Mouse (Mus musculus) heart, embryonic 11.5 days (tissue): Measurements from ENCODE around the gene Chchd6. TPM values are rescaled to one million over a fixed set of nuclear protein-coding genes. Genes with fewer than 3 reads are reported as not detected.

Experiments
- polyA plus RNA-seq: library from polyadenylated mRNA; unstranded; fragments of >200 nt; fragmentation: Nextera tagmentation; extraction: Ambion mirVana; gene quantifications from 2 replicates; pipeline ENCODE4 v1.2.1, GENCODE M21; 2014

The Chchd6 gene
- polyA plus RNA-seq, 1 experiment from 2014 or later = 45.5 TPM

Other genes starting within 250 kb of the Chchd6 start
- gene Plxna1, start 233.0 kb downstream of the Chchd6 start, polyA plus RNA-seq = 8.9 and 9.9 TPM in 2 replicates
- gene Txnrd3, start 48.3 kb upstream of the Chchd6 start, polyA plus RNA-seq = 8.7 and 10.4 TPM in 2 replicates
- gene Vmn1r40, start 111.9 kb upstream of the Chchd6 start, polyA plus RNA-seq = not detected in 2 replicates
- not detected in 2 replicates for gene Vmn1r41, start 145.1 kb upstream of the Chchd6 start, polyA plus RNA-seq